Mouse (Mus musculus) ovary, adult 2 months (tissue): ENCODE measurements around the gene Ddx10. TPM values are rescaled to one million over a fixed set of nuclear protein-coding genes. Genes with fewer than 3 reads are reported as not detected.

Source experiments
- polyA plus RNA-seq: library from polyadenylated mRNA; depleted of rRNA; stranded (reverse); fragments of >200 nt; gene quantifications from 2 replicates; pipeline ENCODE4 v1.2.3, GENCODE M21; 2012; rRNA removed

Ddx10 gene
- 0.57 and 0.77 TPM in 2 replicates for polyA plus RNA-seq

DNA sequence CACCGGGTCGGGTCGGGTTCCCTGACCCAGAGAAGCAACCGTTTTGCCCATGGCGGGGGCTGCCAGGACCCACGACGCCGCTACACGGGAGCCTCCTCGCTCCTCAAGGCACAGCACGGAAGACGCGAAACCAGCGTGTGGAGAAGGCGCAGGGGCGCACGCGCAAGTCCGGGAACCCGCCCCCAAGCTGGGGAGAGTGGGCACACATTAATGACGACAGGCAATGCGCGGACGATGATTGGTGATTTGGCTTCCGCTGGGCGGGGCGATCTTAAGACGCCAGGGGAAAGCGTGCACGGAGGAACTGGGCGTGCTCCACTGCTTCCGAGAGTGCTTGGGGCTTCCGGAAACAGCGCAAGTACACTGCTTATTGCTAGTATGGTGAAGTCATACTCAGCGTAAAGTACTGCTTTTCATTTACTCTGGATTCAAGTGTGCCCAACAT lies at the start of gene Ddx10:
Gene Ddx10, minus strand, starts transcription at position 101 of the 445 bp plus-strand sequence.

Other genes starting within 250 kb of the Ddx10 start
- 0.24 TPM in 2 replicates for gene Exph5, start 53.6 kb upstream of the Ddx10 start, polyA plus RNA-seq
- gene Kdelc2, start 136.0 kb upstream of the Ddx10 start, polyA plus RNA-seq, result 12.1 and 23.5 TPM in 2 replicates
- 0.16 and 0.24 TPM in 2 replicates for gene 4930550C14Rik, start 154.3 kb upstream of the Ddx10 start, polyA plus RNA-seq